Mouse (Mus musculus) testis, adult 2 months (tissue): ENCODE measurements around the gene Dpep1.

Experiments used
- CTCF ChIP-seq: fragments of 200-500 bp; IDR thresholded peaks from 2 replicates; pipeline ENCODE4 v1.5.1; 2012; ENCODE audit warnings: low read depth, mild to moderate bottlenecking, inconsistent platforms, low read length, moderate library complexity; ENCODE audit not compliant: control insufficient read depth, insufficient read depth, insufficient replicate concordance
- POLR2A ChIP-seq: fragments of 200-500 bp; IDR thresholded peaks from 2 replicates; pipeline ENCODE4 v1.6.1; 2012; ENCODE audit warnings: low read depth, mild to moderate bottlenecking, inconsistent platforms, low read length, moderate library complexity; ENCODE audit not compliant: control insufficient read depth

DNA sequence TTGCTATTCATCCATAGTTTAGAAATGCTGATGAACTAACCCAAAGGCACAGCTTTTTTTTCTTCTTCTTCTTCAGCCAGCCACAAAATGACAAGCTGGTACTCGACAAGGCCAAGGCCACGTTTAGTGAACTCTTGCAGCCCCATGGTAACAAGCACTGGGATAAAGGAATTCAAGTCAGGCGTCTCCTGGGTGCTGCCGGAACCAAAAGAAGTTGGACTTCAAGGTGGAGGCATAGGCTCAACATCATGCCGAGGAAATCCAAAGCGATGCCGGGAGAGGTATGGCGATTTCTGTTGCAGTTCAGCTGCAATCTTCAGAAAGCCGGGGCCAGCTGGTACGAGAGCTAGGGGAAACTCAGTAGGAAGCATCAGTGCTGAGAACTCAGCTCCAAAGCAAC is 53.4 kb downstream of the Dpep1 start:
- TF ChIP-seq POLR2A: no peak
- no peak for TF ChIP-seq CTCF
